10 mouse cellular contexts compared by ENCODE assay signal in the genomic region with DNA sequence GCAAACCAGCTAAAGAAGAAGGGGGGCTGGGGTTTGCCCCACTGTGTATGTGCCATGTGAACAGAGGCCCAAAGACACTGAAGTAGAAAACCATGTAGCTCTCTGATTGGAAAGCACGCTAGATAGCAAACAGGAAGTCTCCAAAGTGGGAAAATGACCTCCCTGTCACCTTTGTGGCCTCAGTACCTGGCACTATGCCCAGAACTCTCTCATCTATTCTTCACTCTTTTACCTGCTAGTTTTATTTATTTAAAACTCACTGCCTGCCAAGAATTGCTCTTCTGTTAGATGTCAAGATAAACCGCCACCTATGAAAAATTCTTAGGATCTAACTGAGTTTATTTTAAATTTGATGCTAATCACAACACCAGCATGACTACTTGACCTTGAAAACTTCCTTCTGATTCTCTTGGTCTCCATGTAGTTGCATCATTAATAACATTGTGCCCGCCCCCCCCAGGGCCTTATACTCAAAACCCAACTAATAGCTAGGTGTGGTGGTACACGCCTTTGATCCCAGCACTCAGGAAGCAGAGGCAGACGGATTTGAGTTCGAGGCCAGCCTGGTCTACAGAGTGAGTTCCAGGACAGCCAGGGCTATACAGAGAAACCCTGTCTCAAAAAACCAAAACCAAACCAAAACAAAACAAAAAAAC. TPM values are rescaled to one million over a fixed set of nuclear protein-coding genes. Genes with fewer than 3 reads are reported as not detected.
DNase-seq lines count a peak whose midpoint lies in the region; ATAC-seq lines count a peak whose summit lies in the region.
"Had no signal": no experiment of that assay in that cellular context is flagged by ENCODE, and none has a peak within 500 bp of the region (broad histone marks: within the 10 kb centered on the region; RNA-seq: fewer than 3 reads in every experiment).

No protein-coding gene starts in this region.

- no peak overlapping the region for H3K27ac ChIP-seq in stomach, embryonic 16.5 days (ENCODE audit: low read length)
- H3K27ac ChIP-seq: liver, embryonic 14.5 days had no signal

- 32% methylated on average over 6 of the region's 6 CpGs for WGBS in large intestine, adult 2 months
- 44% methylated on average over 6 of the region's 6 CpGs for WGBS in stomach, embryonic 16.5 days

- no peak overlapping the region for H3K4me2 ChIP-seq in stomach, embryonic 16.5 days (ENCODE audit: low read depth, low read length)

- peak; percentile 21 to 24 for DNase-seq in urinary bladder, adult 18-20 months (ENCODE audit: low spot score in 2 of 2)
- DNase-seq in urinary bladder, postnatal 4 days (ENCODE audit: low spot score in 2 of 2): no peak
- peak; percentile 47 for DNase-seq in heart, postnatal 4 days
- peak; percentile 45 for DNase-seq in large intestine, adult 2 months (ENCODE audit: low read depth, low spot score)
- no peak for DNase-seq in thymus, postnatal 25 days
- no peak for DNase-seq in layer of hippocampus, adult 18-20 months (ENCODE audit: low spot score in 2 of 2)
- no peak for DNase-seq in cerebellum, adult 18-20 months

- H3K9ac ChIP-seq in stomach, embryonic 16.5 days (ENCODE audit: low read length): no peak overlapping the region
- H3K9ac ChIP-seq: liver, embryonic 14.5 days had no signal

- no peaks in the 10 kb centered on the region for H3K4me1 ChIP-seq in stomach, embryonic 16.5 days (ENCODE audit: control insufficient read depth, insufficient read depth, low read length)

- H3K27me3 ChIP-seq in stomach, embryonic 16.5 days (ENCODE audit: control insufficient read depth, insufficient read depth, low read length): no peaks in the 10 kb centered on the region

- H3K36me3 ChIP-seq in stomach, embryonic 16.5 days (ENCODE audit: control insufficient read depth, insufficient read depth, low read length): no peaks in the 10 kb centered on the region

- peak; percentile 63; the same call in 1 of the 2 replicates for ATAC-seq in stomach, embryonic 16.5 days (ENCODE audit: insufficient read depth, low FRiP score)
- ATAC-seq: inflammation-experienced regulatory T-cells, adult 6 months had no signal

- no peaks in the 10 kb centered on the region for H3K9me3 ChIP-seq in stomach, embryonic 16.5 days (replicated peaks; ENCODE audit: control insufficient read depth, low read length)

- no peak overlapping the region for H3K4me3 ChIP-seq in stomach, embryonic 16.5 days (replicated peaks; ENCODE audit: low read length)

RNA-seq across cellular contexts. Expression of gene Car8, which starts 31.8 kb away (rescaled TPM):
- 10 to 100 TPM; 12.6 to 13.3 TPM for total RNA-seq in heart, postnatal 4 days (2021)
- 2.6 and 4.5 TPM in 2 replicates for polyA plus RNA-seq in large intestine, adult 2 months (2012; rRNA removed)
- polyA plus RNA-seq in stomach, embryonic 16.5 days (2015; fragmentation: Nextera tagmentation; extraction: Ambion mirVana): 12.8 and 13.3 TPM in 2 replicates
- total RNA-seq in layer of hippocampus, adult 18-20 months (2021): 1 to 10 TPM; 2.3 to 2.5 TPM

Comparison
In these comparisons a context has a peak if more than half of its experiments do, and no peak if none do; other contexts are left out.
1. DNase-seq: peak in urinary bladder, adult 18-20 months (2 of 2), heart, postnatal 4 days (single experiment) and large intestine, adult 2 months (single experiment); none in urinary bladder, postnatal 4 days (0 of 2), thymus, postnatal 25 days (single experiment), layer of hippocampus, adult 18-20 months (0 of 2) and cerebellum, adult 18-20 months (0 of 2).